Mouse (Mus musculus): Measurements from ENCODE around the gene Sergef.
"Not testable (repeated sequence)": the region's sequence is repeated elsewhere in the genome, so short reads cannot be mapped to it uniquely, and the experiment has no call there.

- TF ChIP-seq POLR2A, CTCF (IDR thresholded peaks at IDR 0.05; ENCODE audit: insufficient read depth, low read depth, low read length): not testable (repeated sequence)
These were observed 10.6 kb upstream of the Sergef start for GRCm38 (mm10) chr7:46650231-46650630.

Data from olfactory bulb, adult 2 months (tissue).